Mouse (Mus musculus): ENCODE data around the gene Dusp11.
"Not testable (repeated sequence)": the region's sequence is repeated elsewhere in the genome, so short reads cannot be mapped to it uniquely, and the experiment has no call there.

Gene Dusp11

GRCm38 (mm10) chr6:85957581-85957980 lies 3.9 kb downstream of the Dusp11 start:
- POLR2A ChIA-PET = interaction anchor here in 3 of 4 experiments (0.6 to 1.7 kb wide), 4 partner anchors 9 to 212 kb away, joined by 3 to 5 read pairs (median 3); no protein-coding TSS in a partner anchor
- CTCF ChIA-PET = no interaction called here

DNA sequence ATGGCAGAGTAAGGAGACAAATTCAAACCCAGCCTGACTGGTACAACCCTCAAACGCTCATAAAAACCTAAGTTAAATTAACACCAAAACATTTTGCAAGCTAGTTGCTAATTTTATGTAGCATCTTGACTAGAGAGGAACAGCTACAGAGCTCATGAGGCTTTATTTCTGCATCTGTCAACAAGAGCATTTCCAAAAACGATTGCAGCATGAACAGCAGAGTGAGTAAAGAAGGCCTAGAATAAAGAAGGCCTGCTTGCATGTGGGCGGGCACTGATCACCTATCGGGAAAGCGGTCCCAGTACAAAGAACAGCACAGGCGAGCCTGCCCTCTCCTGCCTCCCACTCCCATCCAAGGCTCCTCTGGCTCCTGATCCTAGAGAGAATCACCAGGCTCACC lies 12.9 kb downstream of the Dusp11 start:
- ChIA-PET POLR2A (interaction anchor here in 2 of 4 experiments (0.9 to 5.2 kb wide), 4 partner anchors 9 to 13 kb away, joined by 3 to 27 read pairs (median 4); partner anchors contain the start of gene Dusp11 (in 1 of the 2)), CTCF (no interaction called here)

GRCm38 (mm10) chr6:85942469-85942868 lies 19.0 kb downstream of the Dusp11 start:
- POLR2A ChIA-PET = interaction anchor here in 2 of 4 experiments (0.7 to 3.7 kb wide), 8 partner anchors 8 to 110 kb away, joined by 4 to 21 read pairs (median 6); partner anchors contain the start of gene Dusp11 (in 2 of the 2)
- CTCF ChIA-PET = interaction anchor here in 1 of 4 experiments (0.6 to 0.8 kb wide), 2 partner anchors 12 to 62 kb away, joined by 3 read pairs; no protein-coding TSS in a partner anchor

DNA sequence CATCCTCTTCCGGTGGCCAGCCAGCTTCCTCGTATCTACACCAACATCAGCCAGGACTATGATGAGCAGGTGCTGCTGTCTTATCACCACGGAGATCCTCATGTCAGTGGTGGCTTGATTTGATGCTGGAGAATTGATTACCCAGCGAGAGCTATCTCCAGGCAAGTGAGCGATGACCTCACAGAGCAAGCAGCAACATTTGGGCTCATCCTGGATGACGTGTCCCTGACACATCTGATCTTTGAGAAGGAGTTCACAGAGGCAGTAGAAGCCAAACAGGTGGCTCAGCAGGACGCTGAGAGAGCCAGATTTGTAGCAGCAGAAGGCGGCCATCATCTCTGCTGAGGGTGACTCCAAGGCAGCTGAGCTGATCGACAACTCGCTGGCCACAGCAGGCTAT lies 22.8 kb downstream of the Dusp11 start:
- CTCF ChIA-PET = interaction anchor here (0.5 to 1.7 kb wide), 7 partner anchors 14 to 1286 kb away, joined by 3 to 5 read pairs (median 4); partner anchors contain the start of genes Nat8f1 (in 2 of the 4) and Dusp11 (in 1 of the 4)
- POLR2A ChIA-PET = interaction anchor here in 3 of 4 experiments (0.6 to 2.0 kb wide), 12 partner anchors 9 to 444 kb away, joined by 3 to 11 read pairs (median 4); partner anchors contain the start of genes Dusp11 (in 1 of the 3) and Nat8f1 (in 1 of the 3)

GRCm38 (mm10) chr6:85936508-85937465 lies 24.7 kb downstream of the Dusp11 start:
- POLR2A ChIA-PET = interaction anchor here in 2 of 4 experiments (0.7 to 1.3 kb wide), 3 partner anchors 13 to 27 kb away, joined by 3 read pairs; partner anchors contain the start of gene Dusp11 (in 1 of the 2)
- CTCF ChIA-PET = interaction anchor here in 2 of 4 experiments (0.6 to 1.0 kb wide), 4 partner anchors 25 to 393 kb away, joined by 3 to 6 read pairs (median 4); partner anchors contain the start of gene Dusp11 (in 1 of the 2)

DNA sequence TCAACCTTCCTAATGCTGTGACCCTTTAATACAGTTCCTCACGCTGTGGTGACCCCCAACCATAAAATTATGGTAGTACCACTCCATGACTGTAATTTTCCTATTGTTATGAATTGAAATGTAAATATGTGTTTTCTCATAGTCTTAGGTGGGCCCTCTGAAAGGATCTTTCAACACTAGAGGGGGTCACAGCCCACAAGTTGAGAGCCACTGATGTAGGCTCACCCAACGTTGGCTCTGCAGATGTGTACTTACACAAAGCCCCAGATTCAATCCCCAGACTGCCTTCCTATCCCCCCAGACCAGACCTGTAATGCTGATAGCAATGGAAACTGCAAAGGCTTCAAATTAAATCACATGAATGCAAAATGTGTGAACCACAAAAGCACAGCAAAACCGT lies 25.8 kb downstream of the Dusp11 start:
- ChIA-PET POLR2A (interaction anchor here in 3 of 4 experiments (0.7 to 1.6 kb wide), 6 partner anchors 10 to 69 kb away, joined by 3 to 4 read pairs (median 3); no protein-coding TSS in a partner anchor), CTCF (interaction anchor here in 2 of 4 experiments (0.6 to 1.6 kb wide), 5 partner anchors 21 to 392 kb away, joined by 3 to 6 read pairs (median 4); partner anchors contain the start of genes Dusp11 (in 1 of the 2) and Nat8f1 (in 1 of the 2))

GRCm38 (mm10) chr6:85934047-85934446 lies 27.4 kb downstream of the Dusp11 start:
- CTCF ChIA-PET = interaction anchor here in 1 of 4 experiments (1.2 kb wide), 1 partner anchor 70 kb away, joined by 4 read pairs; no protein-coding TSS in a partner anchor
- POLR2A ChIA-PET = interaction anchor here in 1 of 4 experiments (1.1 to 1.6 kb wide), 2 partner anchors 9 to 31 kb away, joined by 4 to 5 read pairs; no protein-coding TSS in a partner anchor

DNA sequence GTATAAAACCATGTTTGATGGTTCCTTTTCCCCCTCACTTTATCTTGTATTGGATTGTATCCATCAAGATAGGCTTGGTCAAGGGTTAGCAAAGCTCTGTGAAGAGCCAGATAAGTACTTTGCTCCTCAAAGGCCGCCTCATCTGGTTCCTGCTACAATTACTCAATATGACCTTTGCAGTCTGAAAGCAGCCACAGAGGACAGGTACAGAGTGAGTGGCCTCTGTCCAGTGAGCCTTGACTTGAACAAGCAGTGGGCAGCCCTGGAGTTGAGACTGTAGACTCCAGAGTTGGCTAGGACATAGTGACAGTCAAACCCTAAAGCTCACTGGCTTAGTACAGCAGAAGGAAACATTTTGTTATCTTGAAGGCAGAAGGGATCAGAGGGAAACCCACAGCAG lies 32.2 kb downstream of the Dusp11 start:
- ChIA-PET CTCF (no interaction called here), POLR2A (interaction anchor here in 1 of 4 experiments (0.6 kb wide), 1 partner anchor 536 kb away, joined by 3 read pairs; no protein-coding TSS in a partner anchor)

- ChIA-PET POLR2A (no interaction called here), CTCF (interaction anchor here in 1 of 4 experiments (1.2 kb wide), 1 partner anchor 13 kb away, joined by 5 read pairs; the partner anchor contains the start of gene Nat8f1)
Observed at GRCm38 (mm10) chr6:85927476-85928464, 33.7 kb downstream of the Dusp11 start.

DNA sequence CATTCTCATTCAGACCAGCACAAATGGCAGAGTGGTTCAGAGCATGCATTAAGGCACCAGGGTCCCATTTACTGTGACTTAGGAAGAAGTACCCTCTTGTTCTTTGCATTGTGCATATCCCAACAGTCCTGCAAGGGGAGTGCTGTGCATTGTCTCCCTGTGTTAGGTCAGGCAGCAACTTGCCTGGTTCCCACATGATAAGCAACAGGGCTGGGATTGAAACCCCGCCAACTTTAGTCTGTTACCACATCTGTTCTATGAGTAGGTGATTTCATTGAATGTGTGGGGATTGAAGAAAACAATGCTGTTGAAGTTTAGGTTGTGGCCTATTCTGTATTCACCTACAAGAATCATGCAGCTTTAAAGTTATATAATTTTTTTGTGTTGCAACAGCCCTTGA lies 34.8 kb downstream of the Dusp11 start:
- CTCF ChIA-PET = interaction anchor here in 1 of 4 experiments (1.2 kb wide), 1 partner anchor 11 kb away, joined by 5 read pairs; the partner anchor contains the start of gene Nat8f1
- POLR2A ChIA-PET = no interaction called here

- ChIA-PET CTCF (interaction anchor here in 1 of 4 experiments (1.6 kb wide), 1 partner anchor 8 kb away, joined by 3 read pairs; the partner anchor contains the start of gene Nat8f1), POLR2A (interaction anchor here in 2 of 4 experiments (0.6 to 1.0 kb wide), 3 partner anchors 8 to 329 kb away, joined by 3 to 5 read pairs (median 4); partner anchors contain the start of gene Nat8f1 (in 1 of the 2))
Observed at GRCm38 (mm10) chr6:85923643-85924042, 37.8 kb downstream of the Dusp11 start.

DNA sequence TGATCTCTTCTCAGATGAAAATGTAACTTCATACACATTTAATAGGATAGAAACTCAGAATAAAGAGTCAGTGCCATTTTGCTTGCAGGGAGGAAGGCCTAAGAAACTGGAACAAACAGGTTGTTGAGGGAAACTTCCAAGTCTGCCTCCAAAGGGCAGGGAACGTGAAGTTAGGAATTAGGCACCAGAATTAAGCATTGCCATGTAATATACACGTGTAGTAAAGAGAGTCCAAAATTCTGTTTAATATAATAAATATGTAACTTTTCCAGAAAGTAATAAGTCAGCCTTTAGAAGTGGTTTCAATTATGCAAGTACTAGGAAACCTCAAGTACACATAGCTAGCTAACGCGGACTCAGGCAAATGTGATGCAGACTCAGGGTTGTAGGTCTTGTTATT lies 42.1 kb downstream of the Dusp11 start:
- ChIA-PET POLR2A (interaction anchor here in 1 of 4 experiments (0.6 to 1.8 kb wide), 2 partner anchors 42 to 783 kb away, joined by 3 to 5 read pairs; partner anchors contain the start of gene Dusp11), CTCF (no interaction called here)

GRCm38 (mm10) chr6:85918341-85918740 lies 43.1 kb downstream of the Dusp11 start:
- POLR2A ChIA-PET, CTCF ChIA-PET: not testable (repeated sequence)

DNA sequence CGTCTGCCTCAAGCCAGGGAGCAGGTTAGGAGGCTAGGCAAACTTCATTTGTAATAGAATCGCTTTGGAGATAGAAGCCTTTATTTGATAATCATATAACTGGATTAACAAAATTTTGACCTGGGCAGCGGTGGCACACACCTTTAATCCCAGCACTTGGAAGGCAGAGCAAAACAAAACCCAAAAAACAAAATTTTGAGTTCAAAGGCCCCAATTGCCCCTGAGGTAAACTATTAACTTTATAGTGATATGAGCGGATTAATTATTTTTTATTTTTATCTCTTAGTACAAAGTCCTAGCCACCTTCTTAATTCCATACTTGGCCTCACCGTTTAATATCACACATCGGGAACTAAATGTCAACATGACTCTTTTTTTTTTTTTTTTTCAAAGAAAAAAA lies 44.9 kb downstream of the Dusp11 start:
- POLR2A ChIA-PET = interaction anchor here in 3 of 4 experiments (1.0 to 2.1 kb wide), 10 partner anchors 13 to 779 kb away, joined by 3 to 17 read pairs (median 5); partner anchors contain the start of genes Alms1 (in 1 of the 3), Dusp11 (in 1 of the 3), Nat8f4 (in 1 of the 3) and Spr (in 1 of the 3)

DNA sequence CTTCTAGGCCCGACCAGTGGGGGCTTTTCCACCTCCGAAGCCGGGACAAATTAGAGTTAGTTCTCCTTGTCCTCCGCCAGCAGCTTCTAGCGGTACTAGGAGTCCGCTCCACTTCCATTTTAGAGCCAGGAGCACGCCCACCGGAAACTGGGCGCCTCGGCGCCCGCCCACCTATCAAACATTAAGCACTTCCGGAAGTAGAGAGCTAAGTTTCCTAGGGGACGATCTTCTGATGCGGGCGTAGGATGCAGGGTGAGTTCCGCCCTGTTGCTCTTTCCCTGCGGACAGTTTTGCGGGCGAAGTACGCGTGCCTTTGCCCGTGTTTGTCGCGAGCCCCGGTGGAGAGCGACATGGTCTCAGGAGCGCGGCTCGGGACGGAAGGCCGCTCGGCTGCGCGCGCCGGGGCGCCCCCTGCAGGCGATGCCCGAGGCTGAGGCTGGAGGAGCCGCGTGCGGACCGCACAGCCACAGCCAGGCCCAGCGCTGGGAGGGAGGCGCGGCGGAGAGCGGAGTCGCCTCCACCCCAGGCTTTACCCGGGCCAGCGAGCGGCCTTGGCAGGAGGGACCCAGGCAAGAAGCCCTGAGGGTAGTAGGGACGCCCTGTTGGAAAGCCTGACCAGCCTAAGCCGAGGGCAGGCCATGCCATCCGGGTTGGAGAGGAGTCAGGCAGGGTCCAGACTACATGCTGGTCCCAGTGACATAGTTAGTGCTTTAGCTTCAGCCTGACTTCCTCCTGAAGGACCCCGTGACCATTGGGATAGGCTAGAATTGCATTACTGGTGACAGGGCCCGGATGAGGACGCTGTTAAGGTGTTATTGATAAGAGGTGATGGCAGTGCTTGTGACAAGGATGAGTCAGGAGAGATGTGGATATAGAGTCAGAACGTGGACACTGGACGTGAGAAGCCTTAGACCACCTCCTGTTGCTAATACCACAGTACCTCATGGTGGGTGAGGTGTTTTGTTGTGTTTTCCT lies 45.6 kb downstream of the Dusp11 start, which contains the start of gene Nat8f1:
Nat8f1 (minus strand) TSS at position 149 of the 975 bp plus-strand sequence.
- ChIA-PET POLR2A (interaction anchor here (0.6 to 2.1 kb wide), 33 partner anchors 8 to 778 kb away, joined by 3 to 17 read pairs (median 4); partner anchors contain the start of genes Nat8f4 (in 3 of the 4), Dusp11 (in 2 of the 4), Alms1 (in 1 of the 4) and Cct7 (in 1 of the 4)), CTCF (interaction anchor here (0.5 to 2.3 kb wide), 29 partner anchors 9 to 1361 kb away, joined by 3 to 22 read pairs (median 4); partner anchors contain the start of genes Alms1 (in 2 of the 4), Nat8f4 (in 2 of the 4), Add2 (in 1 of the 4) and Cct7 (in 1 of the 4))

More for the DNA sequence above, 44.9 kb downstream of the Dusp11 start:
- CTCF ChIA-PET = interaction anchor here in 1 of 4 experiments (1.5 to 2.3 kb wide), 5 partner anchors 8 to 465 kb away, joined by 3 to 22 read pairs (median 7); partner anchors contain the start of genes Alms1, Cct7, Nat8f4 and Pradc1
